Mouse (Mus musculus) embryonic stem cell, embryonic (primary cell): ENCODE measurements around the gene Armcx4.
"Not testable (repeated sequence)": the region's sequence is repeated elsewhere in the genome, so short reads cannot be mapped to it uniquely, and the experiment has no call there.

Source experiments
- CTCF ChIA-PET, 4 experiments: fragments of 300-600 bp in 2 of 4; fragments of 350-600 bp in 2 of 4; sonication (Branson Sonifier 250); formaldehyde crosslinking; loops; one replicate each; lab custom pipeline; 2022; ENCODE audit warnings: inconsistent platforms in 2 of 4; lab: Charles Lee
- POLR2A ChIA-PET, 4 experiments: fragments of 300-600 bp in 2 of 4; fragments of 350-600 bp in 2 of 4; sonication (Branson Sonifier 250); formaldehyde crosslinking; loops; one replicate each; lab custom pipeline; 2022; ENCODE audit warnings: antibody characterized with exemption in 4 of 4, inconsistent platforms in 1 of 4; lab: Charles Lee

The Armcx4 gene

DNA sequence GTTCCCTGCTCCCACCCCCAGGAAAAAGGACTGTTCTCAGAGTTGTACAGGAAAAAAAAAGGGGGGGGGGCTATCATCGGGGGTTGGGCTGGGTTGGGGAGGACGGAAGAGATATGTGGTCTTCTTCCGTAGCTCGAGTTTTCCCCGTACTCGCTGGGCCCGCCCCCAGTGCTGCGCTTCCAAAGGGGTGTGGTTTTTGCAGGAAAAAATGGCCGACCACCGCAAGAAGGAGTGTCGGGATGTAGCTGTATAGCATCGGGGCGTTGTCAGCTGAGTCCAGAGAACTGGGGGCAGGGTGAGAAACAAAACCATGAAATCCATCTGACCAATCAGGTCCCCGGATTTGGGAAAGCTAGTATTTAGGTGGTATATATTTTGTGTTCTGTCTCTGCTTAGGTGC is 32.2 kb downstream of the Armcx4 start:
- POLR2A ChIA-PET: interaction anchor here in 3 of 4 experiments (0.5 to 3.2 kb wide), 49 partner anchors 9 to 1042 kb away, joined by 3 to 52 read pairs (median 5); partner anchors contain the start of genes Armcx4 (in 3 of the 3), Gla (in 3 of the 3), Hnrnph2 (in 3 of the 3) and Rpl36a (in 3 of the 3)
- CTCF ChIA-PET: interaction anchor here in 1 of 4 experiments (1.4 to 1.9 kb wide), 2 partner anchors 11 to 133 kb away, joined by 4 to 5 read pairs; partner anchors contain the start of gene Rpl36a

DNA sequence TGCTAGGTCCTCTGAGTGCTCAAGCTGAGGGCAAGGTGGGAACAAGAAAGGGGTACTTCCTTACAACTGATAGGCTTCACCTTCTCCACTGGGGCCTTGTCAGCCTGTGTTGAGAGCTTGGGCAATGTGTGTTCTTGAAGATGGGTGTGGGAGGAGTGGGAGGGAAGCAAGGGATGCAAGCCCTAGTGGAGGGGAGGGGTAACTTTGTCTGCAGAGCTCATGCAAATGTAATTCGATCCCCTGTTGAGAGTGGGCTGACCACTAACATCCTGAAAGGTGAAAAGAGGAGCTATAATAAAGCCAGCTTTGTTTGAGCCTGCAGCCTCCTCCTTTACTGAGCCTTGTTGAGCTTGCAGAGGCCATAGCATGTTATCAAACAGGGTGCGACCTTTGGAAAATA is 37.4 kb downstream of the Armcx4 start:
- CTCF ChIA-PET: not testable (repeated sequence)
- POLR2A ChIA-PET: interaction anchor here in 1 of 4 experiments (1.5 kb wide), 1 partner anchor 138 kb away, joined by 5 read pairs; the partner anchor contains the start of gene Rpl36a

DNA sequence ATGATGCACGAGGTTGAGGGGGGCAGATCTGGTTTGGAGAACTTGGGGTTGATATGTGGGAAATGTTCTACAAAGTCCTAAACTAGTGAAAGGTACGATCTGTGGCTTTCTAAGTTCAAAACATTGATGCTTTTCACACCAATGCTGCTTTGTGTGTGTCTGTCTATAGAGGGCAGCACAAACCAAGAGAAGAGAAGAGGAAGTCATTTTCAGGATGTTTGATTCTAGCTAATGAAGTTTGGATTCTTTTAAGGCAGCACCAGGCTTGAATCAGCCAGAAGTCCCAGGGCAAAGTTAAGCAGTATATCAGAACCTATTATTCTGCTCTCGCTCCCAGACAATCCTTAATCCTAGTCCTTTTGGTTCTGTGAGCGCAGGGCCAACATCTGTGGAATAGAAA is 43.5 kb downstream of the Armcx4 start:
- CTCF ChIA-PET: interaction anchor here in 2 of 4 experiments (0.9 to 1.2 kb wide), 2 partner anchors 12 to 79 kb away, joined by 4 to 5 read pairs; partner anchors contain the start of genes Armcx1 (in 1 of the 2) and Armcx2 (in 1 of the 2)
- POLR2A ChIA-PET: interaction anchor here in 3 of 4 experiments (0.6 to 4.3 kb wide), 9 partner anchors 10 to 129 kb away, joined by 3 to 32 read pairs (median 3); partner anchors contain the start of genes Armcx1 (in 3 of the 3), Gla (in 3 of the 3) and Hnrnph2 (in 3 of the 3)

DNA sequence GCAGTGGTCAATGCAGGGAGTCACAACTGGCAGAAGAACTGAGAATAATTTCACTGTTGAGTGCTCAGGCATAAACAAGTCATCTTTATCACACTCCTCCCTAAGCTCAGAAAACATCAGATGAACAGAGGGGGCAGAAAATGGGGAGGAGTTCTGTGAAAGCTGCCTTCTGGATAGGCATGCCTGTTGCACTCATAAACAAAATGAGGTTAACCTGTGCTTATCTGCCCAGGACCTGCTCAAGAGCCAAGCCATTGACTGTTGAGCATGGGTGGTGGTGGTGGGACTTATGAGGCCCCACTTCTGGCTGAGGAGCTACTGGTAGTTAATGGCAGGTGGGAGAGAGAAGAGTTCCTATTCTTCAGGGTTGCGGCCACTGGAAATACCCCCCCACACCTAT is 51.5 kb downstream of the Armcx4 start:
- ChIA-PET POLR2A (interaction anchor here in 1 of 4 experiments (0.9 kb wide), 1 partner anchor 71 kb away, joined by 3 read pairs; no protein-coding TSS in a partner anchor), CTCF (no interaction called here)

DNA sequence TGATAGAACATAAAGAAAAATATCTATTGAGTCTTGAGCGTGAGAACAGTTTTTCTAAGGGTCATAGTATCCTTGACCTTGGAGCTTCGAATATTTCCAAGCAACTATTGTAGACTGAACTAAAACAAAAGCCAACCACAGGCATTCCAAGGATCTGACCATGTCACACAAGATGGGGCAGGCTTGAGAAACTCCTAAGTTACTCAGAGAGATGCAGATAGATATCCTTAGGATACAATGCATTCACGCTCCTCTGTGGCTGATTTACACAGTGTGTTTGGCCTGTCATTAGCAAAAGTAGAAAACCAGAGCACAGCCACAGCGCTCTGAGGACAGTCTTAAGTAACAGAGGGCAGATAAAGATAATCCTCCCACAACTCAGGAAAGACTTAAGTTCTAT is 52.8 kb downstream of the Armcx4 start:
- ChIA-PET POLR2A (interaction anchor here in 3 of 4 experiments (0.6 to 1.9 kb wide), 4 partner anchors 22 to 111 kb away, joined by 3 to 5 read pairs (median 3); partner anchors contain the start of gene Armcx1 (in 2 of the 3)), CTCF (no interaction called here)

DNA sequence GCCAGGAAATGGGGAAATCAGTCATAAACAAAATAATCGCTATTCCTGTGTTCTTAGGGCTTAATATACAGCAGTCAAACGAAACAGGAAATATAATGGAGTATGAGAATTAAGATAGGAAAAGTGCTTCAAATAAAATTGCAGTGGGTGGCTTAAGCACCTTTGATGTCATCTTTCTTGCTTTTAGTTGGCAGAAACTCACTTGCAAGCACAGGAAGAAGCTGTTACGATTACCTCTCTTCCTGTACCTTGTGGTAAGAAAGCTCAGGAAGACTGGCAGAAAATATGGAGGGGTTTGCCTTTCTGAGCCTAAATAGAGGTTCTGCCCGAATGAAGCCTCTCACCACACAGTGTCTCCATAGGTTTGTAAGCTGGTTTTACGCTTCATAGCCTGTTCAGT is 55.5 kb downstream of the Armcx4 start:
- CTCF ChIA-PET: no interaction called here
- POLR2A ChIA-PET: interaction anchor here in 1 of 4 experiments (0.8 kb wide), 1 partner anchor 156 kb away, joined by 3 read pairs; the partner anchor contains the start of gene Rpl36a
